ENCODE assay signal across 10 mouse cellular contexts in genomic region chr1:21101221-21102006, GRCm38 (mm10). TPM values are rescaled to one million over a fixed set of nuclear protein-coding genes. Genes with fewer than 3 reads are reported as not detected.
DNase-seq lines count a peak whose midpoint lies in the region.
"Had no signal": no experiment of that assay in that cellular context is flagged by ENCODE, and none has a peak within 500 bp of the region (broad histone marks: within the 10 kb centered on the region; RNA-seq: fewer than 3 reads in every experiment).

No protein-coding gene starts in this region.

- peaks cover 8% of the 10 kb centered on the region; the same call in 1 of the 2 replicates for H3K4me1 ChIP-seq in limb, embryonic 10.5 days
- H3K4me1 ChIP-seq: embryonic facial prominence, embryonic 15.5 days had no signal

- no peak overlapping the region for H3K4me3 ChIP-seq in limb, embryonic 10.5 days
- H3K4me3 ChIP-seq: embryonic facial prominence, embryonic 15.5 days; myocyte had no signal

- 59% methylated on average over 15 of the region's 15 CpGs for WGBS in limb, embryonic 10.5 days

- DNase-seq in urinary bladder, adult 2 months (ENCODE audit: low spot score): peak; percentile 42
- DNase-seq in urinary bladder, postnatal 10 days (ENCODE audit: low spot score): no peak
- DNase-seq in cerebellum, adult 11-12 months: peak; percentile 24
- DNase-seq in gastrocnemius, postnatal 14 days: peak; percentile 62
- DNase-seq in kidney, adult 11 months: peak; percentile 53
- peak; percentile 40 for DNase-seq in limb, embryonic 10.5 days (ENCODE audit: low spot score)
- peak; percentile 79 for DNase-seq in naive thymus-derived CD4-positive, alpha-beta T cell, adult 2 months (ENCODE audit: low read depth)
- DNase-seq in thymus, postnatal 36 days: peak; percentile 55 to 60

- no peaks in the 10 kb centered on the region for H3K27me3 ChIP-seq in limb, embryonic 10.5 days (ENCODE audit: low read depth, poor library complexity, severe bottlenecking)
- H3K27me3 ChIP-seq: embryonic facial prominence, embryonic 15.5 days had no signal

- no peaks in the 10 kb centered on the region for H3K36me3 ChIP-seq in limb, embryonic 10.5 days
- H3K36me3 ChIP-seq: embryonic facial prominence, embryonic 15.5 days had no signal

- intact Hi-C loops in gastrocnemius, postnatal 14 days (cut with DNase I; ENCODE audit: low total_unique reads): loop anchor here (2.0 kb wide), 1 partner anchor 165 kb away; no protein-coding TSS in a partner anchor

- H3K27ac ChIP-seq in limb, embryonic 10.5 days: no peak overlapping the region
- H3K27ac ChIP-seq: embryonic facial prominence, embryonic 15.5 days had no signal

- no peaks in the 10 kb centered on the region for H3K9me3 ChIP-seq in limb, embryonic 10.5 days (replicated peaks)
- H3K9me3 ChIP-seq: embryonic facial prominence, embryonic 15.5 days had no signal

RNA-seq across cellular contexts. Expression of gene Tram2, which starts 22.4 kb away (rescaled TPM):
- 9.6 and 9.9 TPM in 2 replicates for polyA plus RNA-seq in urinary bladder, adult 2 months (2012; rRNA removed)
- 1 to 10 TPM; 8.7 to 9.7 TPM for total RNA-seq in gastrocnemius, postnatal 14 days (2021)
- 5.1 and 6.1 TPM in 2 replicates for polyA plus RNA-seq in limb, embryonic 10.5 days (2016; fragmentation: Nextera tagmentation; extraction: Ambion mirVana)
